Mouse (Mus musculus): Measurements from ENCODE around the gene Pabpn1l.

DNA sequence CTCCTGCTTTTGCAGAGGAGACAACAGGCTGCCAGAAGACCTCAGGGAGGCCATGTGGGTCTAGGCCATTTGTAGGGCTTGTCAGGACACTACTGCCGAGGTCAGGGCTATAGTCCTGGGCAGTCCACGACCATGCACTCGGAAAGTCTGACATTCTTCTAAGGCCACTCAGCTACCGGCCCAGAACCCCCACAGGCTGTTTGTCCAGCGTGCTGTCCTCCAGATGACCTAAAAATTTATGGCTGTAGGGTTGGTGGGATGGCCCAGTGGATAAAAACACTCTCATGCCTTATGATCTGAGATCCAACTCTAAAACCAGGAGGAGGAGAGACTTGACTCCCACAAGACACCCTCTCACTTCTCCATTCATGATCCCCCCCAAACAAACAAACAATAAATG, 41.1 kb upstream of the Pabpn1l start:
- TF ChIP-seq POLR2A (IDR thresholded peaks at IDR 0.05; ENCODE audit: low read depth, low read length), result no peak
- no peak for TF ChIP-seq CTCF (conservative IDR thresholded peaks at IDR 0.05; ENCODE audit: insufficient read depth, insufficient read length, low read depth, low read length)

Measured in kidney, adult 2 months (tissue).